In genomic region chr7:25281734-25282601, GRCm38 (mm10) we compare ENCODE assay signal across 8 mouse cellular contexts. TPM values are rescaled to one million over a fixed set of nuclear protein-coding genes. Genes with fewer than 3 reads are reported as not detected.
DNase-seq lines count a peak whose midpoint lies in the region; ATAC-seq and TF ChIP-seq lines count a peak whose summit lies in the region.

No protein-coding gene starts in this region.

- no peaks in the 10 kb centered on the region for H3K27me3 ChIP-seq in hindbrain, embryonic 16.5 days (replicated peaks; ENCODE audit: control insufficient read depth, insufficient read depth, low read length)

- peak; percentile 71 for ATAC-seq in hindbrain, embryonic 16.5 days

- peaks cover 21% of the 10 kb centered on the region for H3K36me3 ChIP-seq in hindbrain, embryonic 16.5 days (ENCODE audit: control insufficient read depth, insufficient read depth, low read length)
- H3K36me3 ChIP-seq in macrophage (ENCODE audit: inconsistent target), result peaks cover 23% of the 10 kb centered on the region

- TF ChIP-seq CTCF in left cerebral cortex, adult 2 months (IDR thresholded peaks at IDR 0.05), result no peak; the same call in 1 of the 2 replicates

- intact Hi-C loops in left cerebral cortex, adult 2 months (cut with DNase I), result loop anchor here (1.0 kb wide), 2 partner anchors 15 to 34 kb away; partner anchors contain the start of gene Pafah1b3

- DNase-seq in ZHBTc4 (ENCODE audit: low read depth, low spot score), result peak; percentile 99
- peak; percentile 95 to 97 for DNase-seq in cerebellum, postnatal 4 days (ENCODE audit: low spot score in 2 of 2)
- DNase-seq in gastrocnemius, adult 18-20 months (ENCODE audit: low spot score), result peak; percentile 96
- peak; percentile 96 to 97 for DNase-seq in left cerebral cortex, adult 2 months (ENCODE audit: extremely low spot score in 1 of 2, low spot score in 2 of 2)
- peak; percentile 96 for DNase-seq in retina, postnatal 7 days (ENCODE audit: low read depth, low spot score)
- DNase-seq in urinary bladder, adult 18-20 months (ENCODE audit: low spot score in 2 of 2), result peak; percentile 93 to 97

- H3K9me3 ChIP-seq in hindbrain, embryonic 16.5 days (ENCODE audit: control insufficient read depth, low read length), result no peaks in the 10 kb centered on the region

- H3K4me3 ChIP-seq in hindbrain, embryonic 16.5 days (ENCODE audit: low read length), result peak overlapping the region; percentile 73
- peak overlapping the region; percentile 81 for H3K4me3 ChIP-seq in left cerebral cortex, adult 2 months
- no peak overlapping the region; the same call in 1 of the 2 replicates for H3K4me3 ChIP-seq in macrophage (ENCODE audit: inconsistent target)

- peak overlapping the region; percentile 73 for H3K4me2 ChIP-seq in hindbrain, embryonic 16.5 days (ENCODE audit: low read length)

- WGBS in hindbrain, embryonic 16.5 days, result under 1% methylated on average over 102 of the region's 108 CpGs
- 1% methylated on average over 74 of the region's 108 CpGs for WGBS in macrophage (ENCODE audit: missing documents)

- H3K9ac ChIP-seq in hindbrain, embryonic 16.5 days (ENCODE audit: low read depth, low read length), result peak overlapping the region; percentile 89

- peaks cover 67% of the 10 kb centered on the region for H3K79me2 ChIP-seq in macrophage (ENCODE audit: inconsistent target)

- H3K4me1 ChIP-seq in hindbrain, embryonic 16.5 days (ENCODE audit: control insufficient read depth, insufficient read depth, low read depth, low read length), result peaks cover 52% of the 10 kb centered on the region

- H3K27ac ChIP-seq in hindbrain, embryonic 16.5 days (ENCODE audit: low read depth, low read length), result peak overlapping the region; percentile 99
- peak overlapping the region; percentile 98 for H3K27ac ChIP-seq in left cerebral cortex, adult 2 months
- H3K27ac ChIP-seq in macrophage, result peak overlapping the region; percentile 95

RNA-seq across cellular contexts. Expression of gene Cic, which starts 14.5 kb away (rescaled TPM):
- 10 to 100 TPM; 34.8 to 38.3 TPM for total RNA-seq in gastrocnemius, adult 18-20 months (2021)
- polyA plus RNA-seq in hindbrain, embryonic 16.5 days (2015; fragmentation: Nextera tagmentation; extraction: Ambion mirVana), result 31.0 and 36.4 TPM in 2 replicates
- total RNA-seq in left cerebral cortex, adult 2 months (2021), result 100 to 1,000 TPM; 215 to 228 TPM
- 100 to 1,000 TPM in 24 of 26 experiments, 10 to 100 TPM in 2; 63.5 to 495 (median 311) TPM for total RNA-seq in macrophage (2018; cell fraction: chromatin; rRNA removed)
- 100 to 1,000 TPM; 146 to 312 (median 230) TPM for total RNA-seq in macrophage (2018; cell fraction: cytosol; rRNA removed)
- total RNA-seq in macrophage (2018; cell fraction: nucleus; rRNA removed), result 100 to 1,000 TPM; 124 to 500 (median 278) TPM
- polyA plus RNA-seq in macrophage (2018), result 88.9 to 139 TPM (median 118 TPM) in 3 replicates

RNA-seq across cellular contexts. Expression of gene Pafah1b3, which starts 15.8 kb away (rescaled TPM):
- total RNA-seq in gastrocnemius, adult 18-20 months (2021), result 1 to 10 TPM in 1 of 2 experiments, under 1 TPM in 1; 0.82 to 1.1 TPM
- 566 and 571 TPM in 2 replicates for polyA plus RNA-seq in hindbrain, embryonic 16.5 days (2015; fragmentation: Nextera tagmentation; extraction: Ambion mirVana)
- 10 to 100 TPM; 27.9 to 34.2 TPM for total RNA-seq in left cerebral cortex, adult 2 months (2021)
- 10 to 100 TPM in 2 of 26 experiments, 1 to 10 TPM in 19, not detected in 5; 1.0 to 11.2 (median 4.6) TPM for total RNA-seq in macrophage (2018; cell fraction: chromatin; rRNA removed)
- total RNA-seq in macrophage (2018; cell fraction: cytosol; rRNA removed), result 10 to 100 TPM in 13 of 26 experiments, 1 to 10 TPM in 13; 5.4 to 18.3 (median 9.4) TPM
- total RNA-seq in macrophage (2018; cell fraction: nucleus; rRNA removed), result 1 to 10 TPM in 25 of 26 experiments, not detected in 1; 1.3 to 9.4 (median 3.4) TPM
- 7.4 to 20.7 TPM (median 14.3 TPM) in 3 replicates for polyA plus RNA-seq in macrophage (2018)

RNA-seq across cellular contexts. Expression of gene Prr19, which starts 19.2 kb away (rescaled TPM):
- total RNA-seq in gastrocnemius, adult 18-20 months (2021), result not detected
- 4.7 and 4.8 TPM in 2 replicates for polyA plus RNA-seq in hindbrain, embryonic 16.5 days (2015; fragmentation: Nextera tagmentation; extraction: Ambion mirVana)
- under 1 TPM in 1 of 2 experiments, not detected in 1; 0.27 TPM for total RNA-seq in left cerebral cortex, adult 2 months (2021)
- total RNA-seq in macrophage (2018; cell fraction: chromatin; rRNA removed), result not detected
- total RNA-seq in macrophage (2018; cell fraction: cytosol; rRNA removed), result not detected
- total RNA-seq in macrophage (2018; cell fraction: nucleus; rRNA removed), result not detected
- polyA plus RNA-seq in macrophage (2018), result not detected in 3 replicates

RNA-seq across cellular contexts. Expression of gene Tmem145, which starts 23.9 kb away (rescaled TPM):
- not detected for total RNA-seq in gastrocnemius, adult 18-20 months (2021)
- polyA plus RNA-seq in hindbrain, embryonic 16.5 days (2015; fragmentation: Nextera tagmentation; extraction: Ambion mirVana), result 78.7 and 85.0 TPM in 2 replicates
- 10 to 100 TPM; 51.8 to 59.3 TPM for total RNA-seq in left cerebral cortex, adult 2 months (2021)
- total RNA-seq in macrophage (2018; cell fraction: chromatin; rRNA removed), result not detected
- total RNA-seq in macrophage (2018; cell fraction: cytosol; rRNA removed), result not detected
- not detected for total RNA-seq in macrophage (2018; cell fraction: nucleus; rRNA removed)
- not detected in 3 replicates for polyA plus RNA-seq in macrophage (2018)

RNA-seq across cellular contexts. Expression of gene Erf, which starts 31.4 kb away (rescaled TPM):
- 1 to 10 TPM; 5.7 to 7.3 TPM for total RNA-seq in gastrocnemius, adult 18-20 months (2021)
- polyA plus RNA-seq in hindbrain, embryonic 16.5 days (2015; fragmentation: Nextera tagmentation; extraction: Ambion mirVana), result 3.7 and 4.3 TPM in 2 replicates
- 10 to 100 TPM; 61.5 to 68.2 TPM for total RNA-seq in left cerebral cortex, adult 2 months (2021)
- 10 to 100 TPM in 15 of 26 experiments, 1 to 10 TPM in 11; 7.1 to 19.7 (median 10.7) TPM for total RNA-seq in macrophage (2018; cell fraction: chromatin; rRNA removed)
- total RNA-seq in macrophage (2018; cell fraction: cytosol; rRNA removed), result 10 to 100 TPM in 24 of 26 experiments, 1 to 10 TPM in 2; 8.5 to 19.3 (median 12.5) TPM
- total RNA-seq in macrophage (2018; cell fraction: nucleus; rRNA removed), result 10 to 100 TPM in 19 of 26 experiments, 1 to 10 TPM in 7; 6.8 to 20.6 (median 13.6) TPM
- 11.9 to 14.5 TPM (median 14.2 TPM) in 3 replicates for polyA plus RNA-seq in macrophage (2018)

Comparison
In these comparisons a context has a peak if more than half of its experiments do, and no peak if none do; other contexts are left out.
1. RNA of gene Cic, which starts 14.5 kb away (total RNA-seq): 215 to 228 TPM in left cerebral cortex, adult 2 months; 34.8 to 38.3 TPM in gastrocnemius, adult 18-20 months; every median in the first group is over 4 times any median in the second.
2. RNA of gene Pafah1b3, which starts 15.8 kb away (total RNA-seq): 27.9 to 34.2 TPM in left cerebral cortex, adult 2 months; 0.82 to 1.1 TPM in gastrocnemius, adult 18-20 months; every median in the first group is over 10 times any median in the second.
3. Peak in every context shown above with its lines, with median percentiles within 50 percentile points of each other: DNase-seq and H3K27ac ChIP-seq.